Mouse (Mus musculus): ENCODE measurements at regions not wholly inside any gene's neighbourhood (a gene's known extent, or its start where the extent isn't known, plus 50 kb on each side); places are given as distances from the start of the nearest gene placed in this dataset.

- dilution Hi-C loops (cut with MboI; ENCODE audit: extremely low pct_ligation_motif_present, extremely low pct_unique_long_range_greater_than_20kb, low sequenced_read_pairs): no loop called here
- H3K79me2 ChIP-seq (replicated peaks; ENCODE audit: control insufficient read depth, extremely low read depth, insufficient read depth, poor library complexity, severe bottlenecking): no peaks in the 10 kb centered on the region
- H3K4me3 ChIP-seq (replicated peaks in 1 of 3; ENCODE audit: low read depth in 2 of 3, low read length in 2 of 3, poor library complexity in 1 of 3): no peak overlapping the region
- no peaks in the 10 kb centered on the region for H3K27me3 ChIP-seq (replicated peaks)
- DNase-seq (ENCODE audit: extremely low read depth): no peak
- H3K9me3 ChIP-seq (replicated peaks; ENCODE audit: low read length): no peaks in the 10 kb centered on the region
- in situ Hi-C loops (cut with MboI; ENCODE audit: low pct_ligation_motif_present, low pct_unique_long_range_greater_than_20kb, low sequenced_read_pairs): no loop called here
- H3K36me3 ChIP-seq (replicated peaks in 1 of 2; ENCODE audit: control insufficient read depth in 1 of 2, insufficient read depth in 1 of 2, low read length in 1 of 2): no peaks in the 10 kb centered on the region
- no peak overlapping the region for H3K9ac ChIP-seq (ENCODE audit: insufficient read depth, low read depth)
- no peaks in the 10 kb centered on the region for H3K4me1 ChIP-seq (ENCODE audit: control insufficient read depth in 1 of 2, insufficient read depth in 2 of 2)
- H3K4me2 ChIP-seq (ENCODE audit: insufficient read depth, low read depth, poor library complexity, severe bottlenecking): no peak overlapping the region
- TF ChIP-seq NRF1 (IDR thresholded peaks at IDR 0.05; ENCODE audit: low read depth, low read length): no peak
- TF ChIP-seq MXI1 (IDR thresholded peaks at IDR 0.05; ENCODE audit: low read depth, low read length): no peak
- no peak for TF ChIP-seq CHD2 (IDR thresholded peaks at IDR 0.05; ENCODE audit: low read length)
- TF ChIP-seq RCOR1 (conservative IDR thresholded peaks at IDR 0.05; ENCODE audit: low read depth, low read length): no peak
- TF ChIP-seq MYC (IDR thresholded peaks at IDR 0.05; ENCODE audit: low read depth, low read length): no peak
- TF ChIP-seq UBTF (IDR thresholded peaks at IDR 0.05; ENCODE audit: low read depth, low read length): no peak
- TF ChIP-seq JUN (IDR thresholded peaks at IDR 0.05; ENCODE audit: insufficient read depth, low read depth, low read length): no peak
- H3K27ac ChIP-seq (ENCODE audit: insufficient read depth, low read depth): no peak overlapping the region
These were observed 92.5 kb upstream of the N6amt1 start for GRCm38 (mm10) chr16:87261527-87261926.

- dilution Hi-C loops (cut with MboI; ENCODE audit: extremely low pct_ligation_motif_present, extremely low pct_unique_long_range_greater_than_20kb, low sequenced_read_pairs): no loop called here
- in situ Hi-C loops (cut with MboI; ENCODE audit: low pct_ligation_motif_present, low pct_unique_long_range_greater_than_20kb, low sequenced_read_pairs): no loop called here
- H3K36me3 ChIP-seq (replicated peaks in 1 of 2; ENCODE audit: control insufficient read depth in 1 of 2, insufficient read depth in 1 of 2, low read length in 1 of 2): no peaks in the 10 kb centered on the region
- no peak overlapping the region for H3K27ac ChIP-seq (ENCODE audit: insufficient read depth, low read depth)
- no peak overlapping the region for H3K4me3 ChIP-seq (replicated peaks in 1 of 3; ENCODE audit: low read depth in 2 of 3, low read length in 2 of 3, poor library complexity in 1 of 3)
- peaks cover 0 to 7% of the 10 kb centered on the region in 2 experiments; a peak in 3 of 4 replicates for H3K4me1 ChIP-seq (ENCODE audit: control insufficient read depth in 1 of 2, insufficient read depth in 2 of 2)
- no peak overlapping the region for H3K4me2 ChIP-seq (ENCODE audit: insufficient read depth, low read depth, poor library complexity, severe bottlenecking)
- H3K9me3 ChIP-seq (replicated peaks; ENCODE audit: low read length): no peaks in the 10 kb centered on the region
- TF ChIP-seq MAX (IDR thresholded peaks at IDR 0.05; ENCODE audit: low read length) (no peak), TBP (conservative IDR thresholded peaks at IDR 0.05; ENCODE audit: low read depth, low read length) (no peak), SMC3 (IDR thresholded peaks at IDR 0.05; ENCODE audit: low read depth, low read length) (no peak), IRF4 (IDR thresholded peaks at IDR 0.05; ENCODE audit: low read depth, low read length) (peak; percentile 54; the same call in 1 of the 2 replicates), MXI1 (IDR thresholded peaks at IDR 0.05; ENCODE audit: low read depth, low read length) (no peak)
- no peaks in the 10 kb centered on the region for H3K79me2 ChIP-seq (replicated peaks; ENCODE audit: control insufficient read depth, extremely low read depth, insufficient read depth, poor library complexity, severe bottlenecking)
- H3K27me3 ChIP-seq (replicated peaks): no peaks in the 10 kb centered on the region
- DNase-seq (ENCODE audit: extremely low read depth): peak; percentile 55
- H3K9ac ChIP-seq (ENCODE audit: insufficient read depth, low read depth): no peak overlapping the region
These were observed 99.2 kb upstream of the N6amt1 start for GRCm38 (mm10) chr16:87254736-87255135.

GRCm38 (mm10) chr16:87250531-87250930 lies 103.5 kb upstream of the N6amt1 start:
- TF ChIP-seq ZNF384 (IDR thresholded peaks at IDR 0.05; ENCODE audit: low read depth, low read length) (no peak), JUN (IDR thresholded peaks at IDR 0.05; ENCODE audit: insufficient read depth, low read depth, low read length) (no peak), MXI1 (IDR thresholded peaks at IDR 0.05; ENCODE audit: low read depth, low read length) (no peak), EP300 (IDR thresholded peaks at IDR 0.05; ENCODE audit: low read length) (no peak), RAD21 (IDR thresholded peaks at IDR 0.05; ENCODE audit: low read depth, low read length) (no peak), ZC3H11A (IDR thresholded peaks at IDR 0.05; ENCODE audit: low read depth, low read length) (no peak), HCFC1 (IDR thresholded peaks at IDR 0.05; ENCODE audit: low read depth, low read length) (no peak), ZKSCAN1 (IDR thresholded peaks at IDR 0.05; ENCODE audit: borderline replicate concordance, low read depth, low read length) (no peak), MAZ (IDR thresholded peaks at IDR 0.05; ENCODE audit: low read depth, low read length) (no peak)
- Histone ChIP-seq H3K36me3 (replicated peaks in 1 of 2; ENCODE audit: control insufficient read depth in 1 of 2, insufficient read depth in 1 of 2, low read length in 1 of 2) (no peaks in the 10 kb centered on the region), H3K4me2 (ENCODE audit: insufficient read depth, low read depth, poor library complexity, severe bottlenecking) (no peak overlapping the region), H3K27me3 (replicated peaks) (no peaks in the 10 kb centered on the region), H3K9ac (ENCODE audit: insufficient read depth, low read depth) (no peak overlapping the region), H3K27ac (ENCODE audit: insufficient read depth, low read depth) (no peak overlapping the region), H3K4me1 (ENCODE audit: control insufficient read depth in 1 of 2, insufficient read depth in 2 of 2) (peaks cover 0 to 17% of the 10 kb centered on the region in 2 experiments; a peak in 3 of 4 replicates), H3K4me3 (replicated peaks in 1 of 3; ENCODE audit: low read depth in 2 of 3, low read length in 2 of 3, poor library complexity in 1 of 3) (no peak overlapping the region), H3K9me3 (replicated peaks; ENCODE audit: low read length) (no peaks in the 10 kb centered on the region), H3K79me2 (replicated peaks; ENCODE audit: control insufficient read depth, extremely low read depth, insufficient read depth, poor library complexity, severe bottlenecking) (no peaks in the 10 kb centered on the region)
- in situ Hi-C loops (cut with MboI; ENCODE audit: low pct_ligation_motif_present, low pct_unique_long_range_greater_than_20kb, low sequenced_read_pairs): no loop called here
- DNase-seq (ENCODE audit: extremely low read depth): no peak
- dilution Hi-C loops (cut with MboI; ENCODE audit: extremely low pct_ligation_motif_present, extremely low pct_unique_long_range_greater_than_20kb, low sequenced_read_pairs): no loop called here

All from CH12.LX (cell line).